Mouse (Mus musculus): ENCODE results near the gene Vmn2r4. TPM values are rescaled to one million over a fixed set of nuclear protein-coding genes. Genes with fewer than 3 reads are reported as not detected.
"Not testable (repeated sequence)": the region's sequence is repeated elsewhere in the genome, so short reads cannot be mapped to it uniquely, and the experiment has no call there.

Vmn2r4 gene
- not detected in 2 replicates for polyA plus RNA-seq (2012; rRNA removed)

DNA sequence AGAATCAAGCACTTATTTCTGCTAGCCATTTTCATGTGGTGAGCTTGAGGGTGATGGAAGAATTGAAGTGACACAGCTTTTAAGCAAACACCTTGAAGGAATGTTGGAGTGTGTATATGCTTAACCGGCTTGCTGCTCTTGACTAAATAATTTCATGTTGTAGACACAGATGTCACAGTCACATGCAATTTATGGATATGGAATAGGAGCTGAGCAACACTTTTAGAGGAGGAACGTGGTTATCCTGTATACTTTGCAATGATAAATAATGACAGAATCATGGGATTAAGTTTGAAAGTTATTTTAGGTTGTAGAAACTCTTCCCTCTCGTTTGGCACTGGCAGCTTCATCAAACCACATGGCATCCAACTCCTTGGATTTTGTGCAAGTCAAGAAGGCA is at the start of gene Vmn2r4:
Vmn2r4 (minus strand) TSS at position 101 of the 400 bp plus-strand sequence.
- not testable (repeated sequence) for H3K4me3 ChIP-seq (ENCODE audit: low read depth, low read length); H3K27ac ChIP-seq (ENCODE audit: insufficient read depth, low read depth, low read length); H3K36me3 ChIP-seq (ENCODE audit: control insufficient read depth, insufficient read depth, low read length); H3K27me3 ChIP-seq (ENCODE audit: control insufficient read depth, insufficient read depth, low read length); H3K4me1 ChIP-seq (ENCODE audit: control insufficient read depth, insufficient read depth, insufficient read length, low read length)
- 58% methylated on average over 3 of the region's 3 CpGs for WGBS

DNA sequence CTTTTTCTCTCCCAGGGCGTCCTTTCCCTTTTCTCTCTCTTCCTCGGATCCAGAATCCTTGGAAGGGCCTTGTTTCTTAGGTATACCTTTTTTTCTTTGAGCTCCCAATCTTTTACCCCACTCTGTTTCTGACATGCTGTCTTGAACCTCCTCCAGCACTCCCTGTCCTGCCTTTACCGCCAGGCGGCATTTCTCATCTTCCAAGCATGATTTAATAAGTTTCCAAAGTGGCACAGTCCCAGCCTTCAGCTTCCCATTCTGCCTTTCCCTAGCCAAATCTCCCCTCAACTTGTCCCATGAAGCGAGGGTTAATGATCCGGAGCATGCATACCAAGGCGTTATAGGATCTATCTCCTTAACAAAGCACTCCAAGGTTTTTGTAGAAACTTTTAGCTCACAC is 19.1 kb upstream of the Vmn2r4 start:
- 81% methylated on average over 7 of the region's 7 CpGs for WGBS
- H3K4me3 ChIP-seq (ENCODE audit: low read depth, low read length); H3K4me1 ChIP-seq (ENCODE audit: control insufficient read depth, insufficient read depth, insufficient read length, low read length); H3K27me3 ChIP-seq (ENCODE audit: control insufficient read depth, insufficient read depth, low read length); H3K27ac ChIP-seq (ENCODE audit: insufficient read depth, low read depth, low read length); H3K36me3 ChIP-seq (ENCODE audit: control insufficient read depth, insufficient read depth, low read length): not testable (repeated sequence)

DNA sequence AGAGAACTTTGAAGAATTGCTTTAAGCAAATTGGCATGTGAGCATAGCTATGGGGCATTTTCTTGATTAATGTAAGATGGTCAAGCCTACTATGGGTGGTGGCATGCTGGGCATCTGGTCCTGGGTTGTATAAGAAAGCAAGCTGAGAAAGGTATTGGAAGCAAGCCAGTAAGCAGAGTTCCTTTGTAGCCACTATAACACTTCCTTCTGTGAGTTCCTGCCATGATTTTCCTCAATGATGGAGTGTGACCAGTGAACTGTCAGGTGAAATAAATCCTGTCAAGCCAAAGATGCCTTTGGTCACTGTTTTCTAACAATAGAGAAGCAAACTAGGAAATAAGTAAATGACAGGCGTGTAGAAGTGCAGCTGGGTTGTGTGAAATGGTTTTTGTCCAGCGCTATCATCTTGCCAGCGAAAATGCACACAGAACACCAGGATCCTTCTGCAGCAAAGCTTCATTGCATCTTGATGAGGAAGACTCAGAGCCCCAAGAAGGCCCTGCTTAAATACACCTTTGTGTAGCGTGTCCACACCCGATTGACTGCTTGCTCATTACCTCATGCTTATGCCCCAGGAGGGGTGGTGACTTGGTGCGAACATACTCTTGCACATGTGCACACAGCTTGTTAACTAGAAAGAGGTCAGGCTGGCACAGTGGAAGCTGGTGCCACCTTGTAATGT is 13.1 kb upstream of the Vmn2r4 start:
- H3K4me1 ChIP-seq (ENCODE audit: control insufficient read depth, insufficient read depth, insufficient read length, low read length); H3K4me3 ChIP-seq (ENCODE audit: low read depth, low read length); H3K36me3 ChIP-seq (ENCODE audit: control insufficient read depth, insufficient read depth, low read length); H3K27me3 ChIP-seq (ENCODE audit: control insufficient read depth, insufficient read depth, low read length); H3K27ac ChIP-seq (ENCODE audit: insufficient read depth, low read depth, low read length): not testable (repeated sequence)
- WGBS, result 89% methylated on average over 6 of the region's 6 CpGs

DNA sequence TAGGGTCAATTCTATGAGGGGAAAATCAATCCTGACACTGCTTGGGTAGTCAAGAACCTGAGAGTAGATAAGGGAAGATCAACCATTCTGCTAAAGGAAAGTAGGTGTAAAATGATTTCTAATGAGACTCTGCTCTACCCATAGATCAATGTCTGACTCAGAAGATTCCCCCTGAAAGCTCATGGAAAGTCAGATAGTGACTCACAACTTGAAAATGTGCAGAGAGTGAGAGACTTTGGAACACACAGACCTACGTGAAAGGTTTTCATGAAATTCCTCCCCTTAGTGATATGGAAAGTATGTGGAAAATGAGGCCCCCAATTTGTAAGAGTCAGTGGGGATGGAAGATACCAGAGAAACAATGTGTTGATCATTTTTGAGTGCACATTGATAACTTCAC is 7.0 kb upstream of the Vmn2r4 start:
- not testable (repeated sequence) for H3K4me1 ChIP-seq (ENCODE audit: control insufficient read depth, insufficient read depth, insufficient read length, low read length); H3K27ac ChIP-seq (ENCODE audit: insufficient read depth, low read depth, low read length); H3K36me3 ChIP-seq (ENCODE audit: control insufficient read depth, insufficient read depth, low read length); H3K27me3 ChIP-seq (ENCODE audit: control insufficient read depth, insufficient read depth, low read length); H3K4me3 ChIP-seq (ENCODE audit: low read depth, low read length)
- 63% methylated on average over 1 of the region's 1 CpGs for WGBS

DNA sequence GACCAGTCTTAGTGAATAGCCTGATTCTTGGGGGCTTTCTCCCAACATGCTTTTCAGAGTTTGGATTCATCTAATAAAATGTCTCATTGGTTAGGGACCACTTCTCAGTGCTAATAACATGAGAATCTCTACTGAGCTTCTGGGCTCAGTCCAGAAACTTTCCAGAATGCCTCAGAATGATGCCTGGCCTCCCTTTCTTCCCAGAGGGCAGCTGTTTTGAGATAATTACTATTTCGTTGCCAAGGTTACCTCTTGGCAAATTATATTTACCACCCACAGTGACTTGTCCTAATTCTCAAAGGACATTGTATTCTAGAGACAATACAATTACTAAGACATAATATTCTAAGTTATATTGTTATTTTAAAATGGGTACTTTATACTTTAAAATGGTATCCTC is 2.3 kb upstream of the Vmn2r4 start:
- 53% methylated on average over 1 of the region's 1 CpGs for WGBS
- not testable (repeated sequence) for H3K4me1 ChIP-seq (ENCODE audit: control insufficient read depth, insufficient read depth, insufficient read length, low read length); H3K4me3 ChIP-seq (ENCODE audit: low read depth, low read length)

DNA sequence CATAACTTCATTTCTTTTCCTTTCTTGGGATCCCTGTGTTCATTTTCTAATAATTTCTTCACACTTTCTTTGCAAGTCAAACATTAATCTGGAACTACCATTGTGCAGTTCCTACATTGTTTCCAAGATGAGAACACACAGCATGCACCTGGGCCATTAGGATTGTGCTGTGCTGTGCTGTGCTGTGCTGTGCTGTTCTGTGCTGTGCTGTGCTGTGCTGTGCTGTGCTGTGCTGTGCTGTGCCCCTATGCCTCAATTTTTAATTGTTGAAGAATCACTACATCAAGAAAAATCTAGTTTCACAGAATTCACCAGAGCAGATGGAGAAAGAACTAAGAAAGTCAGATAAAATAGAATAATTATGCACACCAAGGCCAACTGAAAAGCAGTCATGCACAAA is 915 bp downstream of the Vmn2r4 start:
- not testable (repeated sequence) for H3K27me3 ChIP-seq (ENCODE audit: control insufficient read depth, insufficient read depth, low read length); H3K4me3 ChIP-seq (ENCODE audit: low read depth, low read length); H3K4me1 ChIP-seq (ENCODE audit: control insufficient read depth, insufficient read depth, insufficient read length, low read length); H3K36me3 ChIP-seq (ENCODE audit: control insufficient read depth, insufficient read depth, low read length); H3K27ac ChIP-seq (ENCODE audit: insufficient read depth, low read depth, low read length)

More for the DNA sequence above, 2.3 kb upstream of the Vmn2r4 start:
- not testable (repeated sequence) for H3K27ac ChIP-seq (ENCODE audit: insufficient read depth, low read depth, low read length); H3K36me3 ChIP-seq (ENCODE audit: control insufficient read depth, insufficient read depth, low read length); H3K27me3 ChIP-seq (ENCODE audit: control insufficient read depth, insufficient read depth, low read length)

DNA sequence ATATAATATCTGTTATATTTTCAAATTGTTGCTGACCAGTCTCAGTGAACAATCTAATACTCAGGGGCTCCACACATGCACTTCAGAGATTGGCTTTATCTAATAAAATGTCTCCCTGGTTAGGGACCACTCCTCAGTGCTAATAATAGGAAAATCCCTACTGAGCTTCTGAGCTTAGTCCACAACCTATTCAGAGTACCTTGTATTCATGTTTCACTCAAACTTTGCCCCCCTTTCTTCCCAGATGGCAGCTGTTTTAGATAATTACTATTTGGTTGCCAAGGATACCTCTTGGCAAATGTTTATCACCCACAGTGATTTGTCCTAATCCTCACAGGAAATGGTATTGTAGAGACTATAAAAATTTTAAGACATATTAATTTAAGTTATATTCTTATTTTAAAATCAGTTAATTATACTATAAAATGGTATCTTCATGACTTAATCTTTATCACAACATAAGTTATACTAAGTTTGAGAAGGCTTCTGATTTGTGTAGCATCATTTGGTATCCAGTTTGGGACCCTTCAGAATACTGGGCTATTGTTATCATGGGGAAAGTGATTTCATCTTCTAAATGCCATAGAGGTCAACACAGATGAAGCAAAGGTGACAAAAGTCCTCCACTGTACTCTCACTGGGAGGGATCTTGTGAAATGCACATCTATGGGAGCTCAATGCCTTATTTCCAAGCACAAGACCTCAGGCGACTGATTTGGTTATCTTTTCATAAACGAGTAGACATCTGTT is 55.7 kb downstream of the Vmn2r4 start:
- no peaks in the 10 kb centered on the region for H3K4me1 ChIP-seq (ENCODE audit: control insufficient read depth, insufficient read depth, insufficient read length, low read length)

More for the DNA sequence above, 55.7 kb downstream of the Vmn2r4 start:
- no peak for TF ChIP-seq POLR2A (IDR thresholded peaks at IDR 0.05; ENCODE audit: low read depth, low read length)
- no peak for TF ChIP-seq CTCF (IDR thresholded peaks at IDR 0.05; ENCODE audit: extremely low read depth, insufficient read length, insufficient replicate concordance, low read depth, low read length)
- Histone ChIP-seq H3K36me3 (ENCODE audit: control insufficient read depth, insufficient read depth, low read length) (no peaks in the 10 kb centered on the region), H3K27ac (ENCODE audit: insufficient read depth, low read depth, low read length) (no peak overlapping the region), H3K27me3 (ENCODE audit: control insufficient read depth, insufficient read depth, low read length) (no peaks in the 10 kb centered on the region), H3K4me3 (ENCODE audit: low read depth, low read length) (no peak overlapping the region)
- WGBS, result 77% methylated on average over 2 of the region's 2 CpGs

Other genes with a start within 250 kb of the Vmn2r4 start
- gene Vmn2r3, start 125.7 kb downstream of the Vmn2r4 start, polyA plus RNA-seq (2012; rRNA removed), result not detected in 2 replicates
- gene Vmn2r5, start 94.5 kb upstream of the Vmn2r4 start, polyA plus RNA-seq (2012; rRNA removed), result not detected in 2 replicates
- gene Vmn2r6, start 150.5 kb upstream of the Vmn2r4 start, polyA plus RNA-seq (2012; rRNA removed), result not detected in 2 replicates